Mouse (Mus musculus) lung, postnatal 0 days (tissue): ENCODE measurements around the gene Gpr180.

Experiments
- CTCF ChIP-seq: IDR thresholded peaks from 2 replicates; pipeline ENCODE4 v1.5.1; 2016; ENCODE audit warnings: antibody characterized with exemption, mild to moderate bottlenecking
- EP300 ChIP-seq: IDR thresholded peaks from 2 replicates; pipeline ENCODE4 v1.6.1; 2016; ENCODE audit warnings: antibody characterized with exemption, mild to moderate bottlenecking, control low read depth

- no peak for TF ChIP-seq CTCF
- no peak for TF ChIP-seq EP300
Measured at GRCm38 (mm10) chr14:118137487-118137886, 529 bp downstream of the Gpr180 start.
